Mouse (Mus musculus): ENCODE data around the gene Pkn1.

Pkn1 gene

GRCm38 (mm10) chr8:83681099-83681498 lies 17.9 kb downstream of the Pkn1 start:
- DNase-seq = no peak

- no peak for DNase-seq
Observed at GRCm38 (mm10) chr8:83680603-83681002, 18.4 kb downstream of the Pkn1 start.

GRCm38 (mm10) chr8:83679866-83680265 lies 19.1 kb downstream of the Pkn1 start:
- DNase-seq = no peak

- no peak for DNase-seq
Observed at GRCm38 (mm10) chr8:83674497-83674896, 24.5 kb downstream of the Pkn1 start.

GRCm38 (mm10) chr8:83672936-83673335 lies 26.0 kb downstream of the Pkn1 start:
- DNase-seq = no peak

GRCm38 (mm10) chr8:83669013-83669412 lies 30.0 kb downstream of the Pkn1 start:
- no peak for DNase-seq

- DNase-seq = peak; percentile 72
Observed at GRCm38 (mm10) chr8:83668010-83668916, 30.7 kb downstream of the Pkn1 start.

- DNase-seq = no peak
Observed at GRCm38 (mm10) chr8:83667526-83667925, 31.5 kb downstream of the Pkn1 start.

- no peak for DNase-seq
Observed at GRCm38 (mm10) chr8:83666866-83667234, 32.1 kb downstream of the Pkn1 start.

GRCm38 (mm10) chr8:83665969-83666865 lies 32.8 kb downstream of the Pkn1 start, which contains the start of gene Ptger1:
Ptger1 (plus strand) TSS chr8:83666678.
- DNase-seq = peak; percentile 82

GRCm38 (mm10) chr8:83664931-83665625 lies 33.9 kb downstream of the Pkn1 start:
- peak; percentile 50 for DNase-seq

- DNase-seq = no peak
Observed at GRCm38 (mm10) chr8:83664096-83664495, 34.9 kb downstream of the Pkn1 start.

GRCm38 (mm10) chr8:83662421-83662826 lies 36.6 kb downstream of the Pkn1 start:
- DNase-seq = peak; percentile 98

- peak; percentile 55 for DNase-seq
Observed at GRCm38 (mm10) chr8:83660995-83661680, 37.8 kb downstream of the Pkn1 start.

GRCm38 (mm10) chr8:83660545-83660944 lies 38.4 kb downstream of the Pkn1 start:
- DNase-seq = no peak

GRCm38 (mm10) chr8:83656484-83657246 lies 42.3 kb downstream of the Pkn1 start:
- DNase-seq = peak; percentile 74

- no peak for DNase-seq
Observed at GRCm38 (mm10) chr8:83656043-83656442, 42.9 kb downstream of the Pkn1 start.

- DNase-seq = no peak
Observed at GRCm38 (mm10) chr8:83654725-83655124, 44.3 kb downstream of the Pkn1 start.

- DNase-seq = no peak
Observed at GRCm38 (mm10) chr8:83653662-83654017, 45.3 kb downstream of the Pkn1 start.

- peak; percentile 59 for DNase-seq
Observed at GRCm38 (mm10) chr8:83652744-83653661, 46.0 kb downstream of the Pkn1 start.
